Mouse (Mus musculus) MEL (cell line): ENCODE results near the gene Gpcpd1.

Experiments used
- BHLHE40 ChIP-seq: IDR thresholded peaks from 2 replicates; pipeline ENCODE4 v1.6.1; 2012; ENCODE audit warnings: low read depth, mild to moderate bottlenecking, inconsistent platforms, low read length, improper control_type of control experiment, borderline replicate concordance
- CTCF ChIP-seq, 3 experiments: IDR thresholded peaks in 2 of 3; conservative IDR thresholded peaks in 1 of 3; 2 replicates each; pipeline ENCODE4 v1.5.1; 2011 to 2012; ENCODE audit warnings: low read length in 3 of 3, low read depth in 2 of 3, mild to moderate bottlenecking in 2 of 3, improper control_type of control experiment in 1 of 3, inconsistent platforms in 1 of 3, mixed read lengths in 1 of 3, moderate library complexity in 1 of 3; ENCODE audit not compliant: control insufficient read depth in 1 of 3, insufficient read depth in 1 of 3, poor library complexity in 1 of 3, severe bottlenecking in 1 of 3
- EP300 ChIP-seq, 2 experiments: IDR thresholded peaks; 2 replicates each; pipeline ENCODE4 v1.6.1; 2011; ENCODE audit warnings: improper control_type of control experiment in 2 of 2, low read length in 2 of 2, low read depth in 1 of 2, mild to moderate bottlenecking in 1 of 2
- MEF2A ChIP-seq: IDR thresholded peaks from 2 replicates; pipeline ENCODE4 v1.6.1; 2014; ENCODE audit warnings: low read depth, mild to moderate bottlenecking, inconsistent platforms, low read length, improper control_type of control experiment; ENCODE audit not compliant: poor library complexity, insufficient replicate concordance, severe bottlenecking; ENCODE audit errors: extremely low read depth
- POLR2AphosphoS2 ChIP-seq: IDR thresholded peaks from 2 replicates; pipeline ENCODE4 v1.6.1; 2011; ENCODE audit warnings: low read length, improper control_type of control experiment
- USF2 ChIP-seq, 2 experiments: IDR thresholded peaks; 2 replicates each; pipeline ENCODE4 v1.6.1; 2011 to 2012; ENCODE audit warnings: improper control_type of control experiment in 2 of 2, low read length in 2 of 2, borderline replicate concordance in 1 of 2, inconsistent platforms in 1 of 2, low read depth in 1 of 2, mild to moderate bottlenecking in 1 of 2; ENCODE audit not compliant: insufficient read depth in 1 of 2

DNA sequence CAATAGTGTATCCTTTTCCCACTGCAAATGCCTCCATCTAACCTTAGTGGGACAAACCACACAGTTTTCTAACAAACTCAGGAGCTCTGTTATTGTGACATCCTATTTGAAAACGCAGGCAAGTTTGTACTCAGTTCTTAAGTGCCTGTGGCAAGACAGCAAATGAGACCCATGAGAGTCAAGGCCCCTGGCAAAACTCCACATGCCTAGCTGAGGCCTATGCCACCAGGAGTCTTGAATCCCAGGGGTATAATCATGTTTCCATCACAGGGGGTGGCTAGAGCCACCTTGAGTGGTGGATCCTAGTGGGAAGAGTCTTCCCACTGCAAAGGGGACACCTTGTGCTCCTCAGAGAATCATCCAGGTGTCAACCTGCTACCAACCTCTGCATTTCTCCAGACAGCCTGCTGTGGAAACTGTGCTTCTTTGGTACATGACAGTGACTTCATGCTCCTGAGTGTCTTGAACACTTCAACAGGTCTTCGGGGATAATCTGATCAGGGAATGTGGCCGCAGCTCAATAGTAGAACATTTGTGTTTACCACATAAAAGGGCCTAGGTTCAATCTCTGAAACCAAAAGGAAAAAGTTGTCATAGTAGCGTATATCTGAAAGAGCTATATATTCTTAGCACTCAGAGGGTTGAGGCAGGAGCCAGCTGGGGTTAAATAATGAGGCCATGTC lies 24.2 kb upstream of the Gpcpd1 start:
- TF ChIP-seq POLR2AphosphoS2 (no peak), EP300 (IDR thresholded peaks at IDR 0.05; ENCODE audit: low read depth in 1 of 2, low read length in 2 of 2) (no peak), BHLHE40 (no peak), CTCF (IDR thresholded peaks at IDR 0.05 in 2 of 3, conservative IDR thresholded peaks at IDR 0.05 in 1 of 3; ENCODE audit: control insufficient read depth in 1 of 3, insufficient read depth in 1 of 3, low read depth in 2 of 3, low read length in 3 of 3, poor library complexity in 1 of 3, severe bottlenecking in 1 of 3) (no peak), MEF2A (no peak), USF2 (IDR thresholded peaks at IDR 0.05; ENCODE audit: borderline replicate concordance in 1 of 2, insufficient read depth in 1 of 2, low read depth in 1 of 2, low read length in 2 of 2) (no peak)
